Mouse (Mus musculus) adrenal gland, adult 8-10 months (tissue): ENCODE measurements at regions not wholly inside any gene's neighbourhood (a gene's known extent, or its start where the extent isn't known, plus 50 kb on each side); places are given as distances from the start of the nearest gene placed in this dataset.

ENCODE experiments used
- DNase-seq: peaks from one replicate; pipeline ENCODE4 v3.0.0; 2022
- microRNA-seq, 2 experiments: library from miRNA; unstranded; fragments of <30 nt; microRNA quantifications; one replicate each; pipeline ENCODE4 v1.2.0; 2022

- no peak for DNase-seq
These were observed 65.8 kb downstream of the Smim10l1 start for GRCm38 (mm10) chr6:133170548-133170947.

DNA sequence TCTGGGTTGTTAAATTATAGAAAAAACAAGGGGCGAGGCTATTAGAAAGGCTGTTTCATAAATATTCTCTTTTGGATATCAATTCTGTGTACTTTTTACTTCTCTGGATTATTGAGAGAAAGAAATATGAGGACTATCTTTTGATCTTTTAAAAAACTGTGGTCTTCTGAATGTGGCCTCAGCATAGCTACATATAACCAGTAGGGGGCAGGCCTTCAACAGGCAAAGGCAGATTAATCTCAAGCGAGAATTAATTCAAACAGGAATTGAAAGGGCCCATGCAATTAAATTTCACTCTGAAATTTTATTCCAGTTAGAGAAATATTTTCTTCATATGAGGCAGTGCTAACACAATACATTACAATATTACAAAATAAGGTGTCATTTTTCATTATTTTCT, 66.6 kb downstream of the Smim10l1 start:
- DNase-seq = no peak

DNA sequence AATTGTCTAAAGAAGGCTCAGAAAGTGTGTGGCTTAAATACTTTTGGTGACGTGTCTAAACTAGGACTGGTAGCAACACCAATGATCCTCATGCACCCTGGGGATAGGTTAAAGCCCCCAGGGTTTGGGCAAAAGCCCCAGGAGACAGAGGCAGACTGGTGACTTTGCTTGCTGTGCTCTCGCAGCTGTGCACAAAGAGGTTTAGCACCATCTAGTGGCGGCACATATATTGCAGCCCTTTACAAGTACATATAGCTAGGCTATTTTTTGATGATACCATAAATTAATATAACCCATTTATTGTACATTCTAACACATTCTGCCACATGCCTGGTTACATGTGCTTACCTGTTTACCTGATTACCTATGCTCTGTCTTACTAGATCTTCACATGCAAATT, 85.8 kb upstream of the 5530400C23Rik start:
- DNase-seq = peak; percentile 5

Small RNA genes in the stretch of these regions (microRNA-seq; reads per million reads assigned to microRNA genes)
- gene Gm23403 (0 reads per million in 2 experiments), gene Gm25019 (0 reads per million in 2 experiments)
